Mouse (Mus musculus): ENCODE results near the gene Trak1. TPM values are rescaled to one million over a fixed set of nuclear protein-coding genes. Genes with fewer than 3 reads are reported as not detected.
A peak's percentile ranks its signal among the peaks of the same experiment; 100 is the strongest.

Gene Trak1
- polyA plus RNA-seq, 1 experiment from 2014 or later: 11.6 TPM

DNA sequence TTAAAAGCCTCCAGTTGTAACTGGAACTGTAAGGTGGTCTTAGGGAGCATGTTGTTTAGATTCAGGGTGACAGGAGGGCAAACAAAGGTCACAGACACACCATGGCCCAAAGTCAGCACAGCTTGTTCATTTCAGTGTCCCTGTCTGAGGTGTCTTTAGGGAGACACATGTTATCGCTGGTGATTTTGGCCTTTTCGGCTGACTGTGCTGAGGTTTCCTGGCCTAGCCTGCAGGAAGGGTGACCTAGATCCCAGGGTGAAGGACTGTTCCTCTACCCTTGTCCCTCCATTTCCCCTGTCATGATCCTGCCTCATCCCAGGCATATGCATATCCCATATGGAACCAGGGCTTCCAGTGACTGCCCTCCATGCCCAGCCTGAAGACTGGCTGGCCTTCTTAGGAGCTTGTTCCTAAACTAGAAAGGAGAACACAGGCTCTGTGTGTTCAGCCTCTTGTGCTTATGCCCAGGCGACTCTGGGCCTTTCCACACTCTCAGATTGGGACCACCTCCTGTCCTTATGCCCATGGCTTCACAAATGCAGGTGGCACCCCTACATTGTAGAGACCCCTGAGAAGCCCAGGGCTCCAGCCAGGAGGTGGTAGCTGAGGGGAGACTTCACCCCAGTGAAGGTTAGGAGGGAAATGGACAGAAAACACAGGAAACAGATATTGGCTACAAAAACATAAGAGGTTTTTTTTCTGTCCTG is 62.1 kb downstream of the Trak1 start:
- DNase-seq (ENCODE audit: low spot score) (no peak), ATAC-seq (replicated peaks; ENCODE audit: low FRiP score, low read depth) (no peak)
- H3K27ac ChIP-seq: no peak overlapping the region; the same call in 1 of the 2 replicates
- no peak overlapping the region for H3K4me2 ChIP-seq (ENCODE audit: low read length)
- TF ChIP-seq CTCF (IDR thresholded peaks at IDR 0.05; ENCODE audit: low read depth): no peak
- 52% methylated on average over 3 of the region's 3 CpGs for WGBS
- no peak overlapping the region for H3K9ac ChIP-seq (ENCODE audit: low read depth, low read length)
- no peaks in the 10 kb centered on the region for H3K36me3 ChIP-seq (ENCODE audit: insufficient read depth, low read length)
- peaks cover 22% of the 10 kb centered on the region; the same call in 1 of the 2 replicates for H3K4me1 ChIP-seq (replicated peaks; ENCODE audit: insufficient read depth, low read length)
- H3K9me3 ChIP-seq (replicated peaks; ENCODE audit: low read length): no peaks in the 10 kb centered on the region
- H3K4me3 ChIP-seq (replicated peaks; ENCODE audit: low read depth, low read length): no peak overlapping the region
- H3K27me3 ChIP-seq (ENCODE audit: insufficient read depth, low read length): no peaks in the 10 kb centered on the region

DNA sequence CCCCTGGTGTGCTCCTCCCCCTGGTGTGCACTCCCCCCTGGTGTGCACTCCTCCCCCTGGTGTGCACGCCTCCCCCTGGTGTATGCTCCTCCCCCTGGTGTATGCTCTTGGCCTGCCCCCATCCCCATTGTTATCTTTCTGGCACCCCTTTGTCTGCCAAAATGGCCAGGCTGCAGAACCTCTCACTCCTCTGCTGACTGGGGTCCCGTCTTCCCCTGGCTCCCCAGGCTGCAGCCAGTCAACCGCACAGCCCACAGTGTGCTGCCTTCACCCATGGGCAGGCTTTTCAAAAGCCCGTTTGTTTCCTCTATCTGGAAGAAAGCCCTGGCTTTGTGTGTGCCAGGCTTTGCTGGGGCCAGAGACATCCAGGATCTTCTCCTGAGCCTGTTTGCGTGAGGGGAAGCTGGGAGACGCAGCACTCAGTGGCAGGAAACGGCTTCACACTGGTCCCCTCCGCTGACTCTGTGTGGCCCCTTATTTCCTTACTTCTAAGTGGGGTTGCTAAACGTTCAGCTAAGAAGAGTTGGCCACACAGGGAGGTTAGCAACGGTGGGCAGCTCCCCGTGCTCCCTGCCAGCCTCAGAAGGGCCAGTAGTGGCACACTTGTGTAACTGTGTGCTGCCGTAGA is 63.1 kb downstream of the Trak1 start:
- TF ChIP-seq CTCF (IDR thresholded peaks at IDR 0.05; ENCODE audit: low read depth): peak; percentile 36; the same call in 1 of the 2 replicates
- 16% methylated on average over 12 of the region's 12 CpGs for WGBS
- Histone ChIP-seq H3K36me3 (ENCODE audit: insufficient read depth, low read length) (0 out of 2 replicates have a peak, but pooled peaks cover 4% of the 10 kb centered on the region), H3K9me3 (replicated peaks; ENCODE audit: low read length) (no peaks in the 10 kb centered on the region), H3K4me1 (replicated peaks; ENCODE audit: insufficient read depth, low read length) (peaks cover 17% of the 10 kb centered on the region; the same call in 1 of the 2 replicates), H3K9ac (ENCODE audit: low read depth, low read length) (0 out of 2 replicates have a peak overlapping the region, but pooled peaks have one; percentile 27), H3K27me3 (ENCODE audit: insufficient read depth, low read length) (no peaks in the 10 kb centered on the region), H3K4me3 (replicated peaks; ENCODE audit: low read depth, low read length) (no peak overlapping the region), H3K27ac (peak overlapping the region; percentile 81), H3K4me2 (ENCODE audit: low read length) (peak overlapping the region; percentile 28; the same call in 1 of the 2 replicates)
- DNase-seq (ENCODE audit: low spot score) (no peak), ATAC-seq (replicated peaks; ENCODE audit: low FRiP score, low read depth) (peak; percentile 44; the same call in 1 of the 2 replicates)

GRCm38 (mm10) chr9:121361010-121361409 is 63.7 kb downstream of the Trak1 start:
- ATAC-seq (replicated peaks; ENCODE audit: low FRiP score, low read depth) (no peak), DNase-seq (ENCODE audit: low spot score) (no peak)
- Histone ChIP-seq H3K9ac (ENCODE audit: low read depth, low read length) (0 out of 2 replicates have a peak overlapping the region, but pooled peaks have one; percentile 27), H3K4me2 (ENCODE audit: low read length) (peak overlapping the region; percentile 28; the same call in 1 of the 2 replicates), H3K4me1 (replicated peaks; ENCODE audit: insufficient read depth, low read length) (peaks cover 14% of the 10 kb centered on the region; the same call in 1 of the 2 replicates), H3K4me3 (replicated peaks; ENCODE audit: low read depth, low read length) (no peak overlapping the region), H3K36me3 (ENCODE audit: insufficient read depth, low read length) (0 out of 2 replicates have a peak, but pooled peaks cover 7% of the 10 kb centered on the region), H3K9me3 (replicated peaks; ENCODE audit: low read length) (no peaks in the 10 kb centered on the region), H3K27ac (peak overlapping the region; percentile 81), H3K27me3 (ENCODE audit: insufficient read depth, low read length) (no peaks in the 10 kb centered on the region)
- TF ChIP-seq CTCF (IDR thresholded peaks at IDR 0.05; ENCODE audit: low read depth): no peak
- 49% methylated on average over 9 of the region's 9 CpGs for WGBS

GRCm38 (mm10) chr9:121363932-121364331 is 66.6 kb downstream of the Trak1 start:
- H3K4me3 ChIP-seq (replicated peaks; ENCODE audit: low read depth, low read length): no peak overlapping the region
- WGBS: 85% methylated on average over 19 of the region's 19 CpGs
- 0 out of 2 replicates have a peak, but pooled peaks cover 7% of the 10 kb centered on the region for H3K36me3 ChIP-seq (ENCODE audit: insufficient read depth, low read length)
- DNase-seq (ENCODE audit: low spot score) (no peak), ATAC-seq (replicated peaks; ENCODE audit: low FRiP score, low read depth) (no peak)
- no peaks in the 10 kb centered on the region for H3K9me3 ChIP-seq (replicated peaks; ENCODE audit: low read length)
- no peak for TF ChIP-seq CTCF (IDR thresholded peaks at IDR 0.05; ENCODE audit: low read depth)
- peaks cover 14% of the 10 kb centered on the region; the same call in 1 of the 2 replicates for H3K4me1 ChIP-seq (replicated peaks; ENCODE audit: insufficient read depth, low read length)
- no peaks in the 10 kb centered on the region for H3K27me3 ChIP-seq (ENCODE audit: insufficient read depth, low read length)
- H3K4me2 ChIP-seq (ENCODE audit: low read length): no peak overlapping the region
- H3K27ac ChIP-seq: no peak overlapping the region
- no peak overlapping the region for H3K9ac ChIP-seq (ENCODE audit: low read depth, low read length)

- Histone ChIP-seq H3K9me3 (replicated peaks; ENCODE audit: low read length) (no peaks in the 10 kb centered on the region), H3K4me1 (replicated peaks; ENCODE audit: insufficient read depth, low read length) (peaks cover 16% of the 10 kb centered on the region), H3K27ac (no peak overlapping the region), H3K9ac (ENCODE audit: low read depth, low read length) (no peak overlapping the region), H3K4me3 (replicated peaks; ENCODE audit: low read depth, low read length) (no peak overlapping the region), H3K4me2 (ENCODE audit: low read length) (no peak overlapping the region), H3K36me3 (ENCODE audit: insufficient read depth, low read length) (0 out of 2 replicates have a peak, but pooled peaks cover 7% of the 10 kb centered on the region), H3K27me3 (ENCODE audit: insufficient read depth, low read length) (no peaks in the 10 kb centered on the region)
- DNase-seq (ENCODE audit: low spot score) (no peak), ATAC-seq (replicated peaks; ENCODE audit: low FRiP score, low read depth) (no peak)
- TF ChIP-seq CTCF (IDR thresholded peaks at IDR 0.05; ENCODE audit: low read depth): no peak
- 65% methylated on average over 18 of the region's 18 CpGs for WGBS
These were observed 69.0 kb downstream of the Trak1 start for GRCm38 (mm10) chr9:121366135-121366863.

DNA sequence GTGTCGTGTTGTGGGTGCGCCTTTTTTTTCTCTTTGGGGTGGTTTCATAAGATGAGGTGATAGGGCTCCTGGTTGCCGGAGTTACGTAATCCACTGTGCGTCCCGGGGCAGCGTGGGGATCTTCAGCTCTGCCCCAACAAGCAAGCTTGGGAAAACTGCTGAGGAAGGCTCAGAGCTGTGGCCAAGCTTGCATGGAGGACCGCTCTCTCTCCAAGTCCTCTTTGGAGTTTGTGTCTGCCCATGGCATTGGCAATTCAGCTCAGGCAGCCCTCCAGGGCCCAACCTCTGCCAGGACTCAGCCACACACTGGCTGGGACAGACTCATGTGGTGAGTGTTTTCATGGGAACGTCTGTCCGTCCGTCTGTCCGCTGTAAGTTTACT is 69.6 kb downstream of the Trak1 start:
- TF ChIP-seq CTCF (IDR thresholded peaks at IDR 0.05; ENCODE audit: low read depth): no peak
- 81% methylated on average over 12 of the region's 12 CpGs for WGBS
- no peak for DNase-seq (ENCODE audit: low spot score)
- Histone ChIP-seq H3K4me2 (ENCODE audit: low read length) (no peak overlapping the region), H3K36me3 (ENCODE audit: insufficient read depth, low read length) (0 out of 2 replicates have a peak, but pooled peaks cover 7% of the 10 kb centered on the region), H3K9ac (ENCODE audit: low read depth, low read length) (no peak overlapping the region), H3K27me3 (ENCODE audit: insufficient read depth, low read length) (no peaks in the 10 kb centered on the region), H3K4me3 (replicated peaks; ENCODE audit: low read depth, low read length) (no peak overlapping the region), H3K9me3 (replicated peaks; ENCODE audit: low read length) (no peaks in the 10 kb centered on the region), H3K27ac (no peak overlapping the region), H3K4me1 (replicated peaks; ENCODE audit: insufficient read depth, low read length) (peaks cover 19% of the 10 kb centered on the region)
- no peak for ATAC-seq (replicated peaks; ENCODE audit: low FRiP score, low read depth)
